Mouse (Mus musculus) B cell, adult 2 months (primary cell): ENCODE measurements around the gene Kazn.
A peak's percentile ranks its signal among the peaks of the same experiment; 100 is the strongest.

Experiments
- DNase-seq, 2 experiments: peaks; one replicate each; pipeline ENCODE4 v3.0.0; 2022

The Kazn gene

DNA sequence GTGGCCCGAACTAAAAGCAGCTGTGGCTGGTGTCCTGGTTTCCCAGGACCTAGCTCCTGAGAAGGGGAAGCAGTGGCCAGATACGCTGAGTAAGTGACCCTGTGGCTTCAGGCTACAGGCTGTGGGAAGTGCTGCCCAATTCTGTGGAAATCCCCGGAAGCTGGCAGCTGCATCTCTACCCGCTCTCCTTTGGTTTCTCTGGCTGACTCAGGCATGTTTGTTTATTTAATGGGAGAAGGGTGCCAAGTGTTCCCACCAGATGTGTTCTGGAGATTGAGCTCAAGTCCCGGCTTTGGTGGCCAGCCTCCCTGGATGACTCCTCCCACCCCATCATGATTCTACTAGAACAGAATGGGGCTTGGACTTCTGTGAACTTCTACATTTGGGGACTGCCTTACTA lies 141.3 kb downstream of the Kazn start:
- no peak for DNase-seq

DNA sequence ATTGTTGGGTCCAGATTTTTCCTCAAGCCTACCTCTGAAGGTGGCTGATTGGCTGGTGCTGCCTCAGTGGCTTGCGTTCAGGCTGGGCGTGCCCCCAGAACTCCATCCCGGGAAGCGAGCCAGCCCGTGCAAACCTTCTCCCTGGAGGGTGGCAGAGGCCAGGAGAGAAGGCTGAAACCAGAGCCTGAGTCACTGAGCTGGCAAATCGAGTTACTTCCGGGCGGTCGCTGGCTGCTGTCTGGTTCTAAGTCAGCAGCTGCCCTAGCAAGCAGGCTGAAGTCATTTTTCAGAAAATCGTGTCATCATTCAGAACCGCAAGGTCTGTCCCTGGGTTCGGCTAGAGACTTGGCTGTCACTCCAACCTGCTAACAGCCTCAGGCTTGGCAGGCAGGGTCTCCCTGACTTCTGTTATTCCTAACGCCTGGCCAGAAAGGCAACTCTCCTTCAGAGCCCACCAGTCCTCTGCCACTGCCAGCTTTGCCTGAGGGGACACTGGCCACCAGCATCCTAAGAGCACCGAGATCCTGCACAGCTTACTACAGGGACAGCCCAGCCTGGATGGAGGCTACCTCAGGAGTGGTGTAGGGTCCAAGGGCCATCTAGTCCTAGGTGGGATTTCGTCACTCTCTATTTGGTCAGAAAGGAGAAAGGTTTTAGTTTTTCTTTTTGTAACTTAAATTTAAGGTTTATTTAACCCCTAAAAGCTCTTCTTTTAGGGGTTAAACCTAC lies 143.5 kb downstream of the Kazn start:
- DNase-seq: no peak

DNA sequence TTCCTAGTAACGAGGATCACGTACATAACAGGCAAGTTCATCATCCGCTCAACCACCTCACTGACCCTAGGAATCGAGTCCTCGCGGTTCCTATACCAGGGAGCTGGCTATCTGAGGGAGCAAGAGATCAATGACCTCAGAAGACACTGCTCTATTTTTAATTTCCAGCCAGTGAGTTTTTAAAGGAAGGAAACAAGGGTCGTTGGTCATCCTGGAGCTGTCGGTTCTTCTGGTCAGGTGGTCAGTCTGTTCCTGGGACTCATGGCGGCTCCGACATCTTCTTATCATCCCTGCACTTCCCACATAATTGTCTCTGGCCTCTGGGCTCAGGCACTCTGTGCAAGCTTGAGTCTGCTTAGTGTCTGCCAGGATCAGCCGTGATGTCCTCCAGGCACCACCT lies 144.8 kb downstream of the Kazn start:
- DNase-seq: no peak

DNA sequence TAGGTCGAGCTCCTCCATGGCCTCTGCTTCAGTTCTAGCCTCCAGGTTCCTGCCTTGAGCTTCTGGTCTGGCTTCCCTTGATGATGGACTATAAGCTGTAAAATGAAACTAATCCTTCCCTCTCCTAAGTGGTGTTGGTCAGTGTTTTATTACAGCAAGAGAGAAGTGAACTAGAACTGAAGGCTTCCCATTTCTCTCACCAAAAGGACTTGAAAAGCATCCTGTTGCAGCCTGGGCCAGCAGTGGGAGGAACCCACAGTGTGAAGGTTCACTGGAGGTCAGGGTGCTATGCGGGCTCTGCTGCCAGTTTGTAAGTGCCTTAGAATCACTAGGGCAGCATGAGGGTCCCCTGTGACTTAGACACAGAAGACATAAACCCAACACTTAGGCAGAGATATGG lies 148.1 kb downstream of the Kazn start:
- DNase-seq: no peak

DNA sequence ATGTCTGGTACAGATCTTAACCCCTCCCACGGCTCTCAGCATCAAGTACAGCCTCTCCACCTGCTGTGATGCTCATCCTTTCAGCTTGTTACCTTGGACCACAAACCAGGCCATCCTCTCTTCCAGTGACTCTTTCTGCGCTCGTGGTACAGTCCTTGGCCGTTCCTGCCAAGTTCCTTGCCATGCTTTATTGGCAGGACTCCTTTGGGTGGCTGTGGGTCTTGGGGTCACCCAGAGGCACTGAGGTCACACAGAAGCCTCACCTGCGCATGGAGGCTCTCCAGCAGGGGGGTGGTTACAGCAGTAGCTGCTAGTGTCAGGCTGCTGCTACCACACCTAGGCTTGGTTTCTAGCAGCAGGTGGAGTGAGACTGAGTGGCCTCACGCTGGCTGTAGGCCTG lies 149.2 kb downstream of the Kazn start:
- no peak for DNase-seq

DNA sequence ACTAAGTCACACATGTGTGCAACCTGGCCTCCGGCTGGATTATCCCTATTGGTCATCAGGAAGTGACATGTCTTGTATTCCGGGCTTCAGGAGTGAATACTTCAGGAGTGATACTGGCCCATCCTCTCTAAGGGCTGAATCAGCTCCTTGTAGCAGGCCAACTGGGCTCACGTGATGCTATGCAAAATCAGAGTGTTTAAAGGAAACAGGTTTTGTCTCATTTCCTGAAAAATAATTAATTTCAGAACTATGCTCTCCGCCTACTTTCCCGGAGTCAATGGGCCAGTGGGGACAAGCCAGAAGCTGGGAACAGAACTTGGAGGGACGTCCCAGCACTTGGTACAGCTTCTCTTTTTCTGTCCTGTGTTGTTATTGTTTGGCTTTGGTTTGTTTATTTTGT lies 150.4 kb downstream of the Kazn start:
- DNase-seq: no peak

DNA sequence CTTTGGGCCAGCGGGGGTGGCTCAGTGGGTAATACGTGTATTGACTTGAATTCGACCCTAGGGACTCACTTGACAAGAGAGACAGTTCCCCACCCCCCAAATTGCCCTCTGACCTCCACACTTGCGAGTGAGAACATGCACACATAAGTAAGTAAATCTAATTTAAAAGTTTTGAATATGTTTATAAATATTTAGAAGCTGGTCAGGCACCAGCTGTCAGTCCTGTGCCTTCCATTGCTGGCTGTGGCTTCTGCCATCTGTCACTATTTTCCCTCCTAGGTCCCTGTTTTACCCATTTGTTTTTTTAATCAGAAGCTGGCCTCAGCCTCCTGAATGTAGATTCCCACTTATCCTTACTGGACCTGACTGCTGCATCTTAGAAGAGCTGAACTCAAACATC lies 150.8 kb downstream of the Kazn start:
- DNase-seq: no peak

DNA sequence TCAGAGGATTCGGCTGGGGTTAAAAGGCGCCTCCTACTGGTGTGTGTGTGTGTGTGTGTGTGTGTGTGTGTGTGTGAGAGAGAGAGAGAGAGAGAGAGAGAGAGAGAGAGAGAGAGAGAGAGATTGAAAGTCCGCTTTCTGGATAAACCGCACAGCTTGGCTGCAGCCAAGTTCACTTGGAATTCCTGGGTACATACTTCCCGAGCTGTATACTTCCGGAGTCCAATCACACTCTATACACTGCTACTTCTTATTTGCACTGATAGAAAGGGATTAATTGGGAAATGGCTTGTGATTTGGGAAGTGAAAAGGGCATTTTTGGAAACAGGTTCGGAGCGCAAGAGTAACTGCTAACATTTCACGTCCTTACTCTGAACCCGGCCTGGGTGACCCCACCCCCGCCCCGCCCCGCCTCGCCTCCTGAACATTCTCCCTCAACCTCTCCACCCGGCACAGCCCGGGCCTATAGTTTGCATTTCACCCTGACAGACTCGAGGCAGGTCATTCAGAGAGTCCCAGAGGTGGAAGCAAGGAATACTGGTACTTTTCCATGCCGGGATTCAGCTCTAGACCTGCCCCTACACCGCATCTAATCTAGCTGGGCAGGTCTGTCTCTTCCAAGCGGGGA lies 154.2 kb downstream of the Kazn start:
- no peak for DNase-seq

DNA sequence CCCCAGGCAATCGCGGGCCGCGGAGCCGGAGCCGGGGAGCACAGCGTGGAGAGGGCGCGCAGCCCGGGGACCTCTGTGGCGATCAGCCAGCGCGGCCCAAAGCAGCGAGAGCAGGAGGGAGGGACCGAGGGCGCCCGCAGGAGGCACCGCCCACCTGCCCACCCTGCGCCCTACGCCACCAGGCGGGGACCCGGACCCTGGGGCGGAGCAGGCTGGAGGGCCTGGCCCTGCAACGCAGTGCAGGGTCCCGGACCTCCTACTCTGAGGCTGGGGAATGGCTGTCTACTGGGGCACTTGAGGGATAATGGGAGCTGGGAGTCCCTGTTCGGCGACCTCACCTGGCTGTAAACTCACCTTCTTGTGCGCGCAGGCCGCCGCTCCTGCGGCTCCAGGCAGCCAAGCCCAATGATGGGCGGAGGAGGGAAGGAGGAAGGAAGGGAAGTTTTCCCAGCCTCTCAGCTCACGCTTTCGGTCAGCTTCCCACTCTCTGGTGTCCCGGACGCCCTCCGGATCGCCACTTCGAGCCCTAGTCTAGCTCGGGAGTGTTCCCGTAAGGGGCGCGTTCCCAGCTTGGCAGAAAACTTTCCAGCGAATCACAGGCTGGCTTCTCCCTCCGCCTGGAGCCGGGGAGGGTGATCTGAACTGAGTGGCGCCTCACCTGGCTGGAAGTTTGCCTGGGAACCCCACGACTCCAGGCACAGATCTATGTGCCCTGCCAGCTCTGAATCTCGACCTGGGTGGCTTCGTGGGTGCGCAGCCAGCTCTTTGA lies 154.9 kb downstream of the Kazn start, which contains the start of gene Tmem51:
Tmem51 (minus strand) TSS at position 174 of the 769 bp plus-strand sequence.
- peak in 1 of 2 experiments; percentile 7 for DNase-seq

DNA sequence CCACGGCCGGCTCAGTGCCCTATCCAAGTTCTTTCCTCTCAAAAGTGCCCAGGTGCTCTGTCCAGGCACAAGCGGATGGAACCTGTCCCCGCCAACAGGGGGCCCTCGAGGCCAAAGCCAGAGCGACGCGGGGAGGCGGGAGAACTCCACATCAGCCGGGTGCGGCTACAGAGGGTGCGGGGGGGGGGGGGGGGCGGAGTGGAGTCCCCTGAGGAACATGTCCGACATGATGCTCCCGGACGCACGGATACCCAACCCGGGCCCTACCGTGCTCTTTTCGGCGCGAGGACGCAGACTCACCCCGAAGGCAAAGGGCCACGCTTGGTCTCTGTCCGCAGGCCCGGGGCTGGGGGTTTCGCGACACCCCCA lies 155.5 kb downstream of the Kazn start:
- peak; percentile 41 to 52 for DNase-seq

DNA sequence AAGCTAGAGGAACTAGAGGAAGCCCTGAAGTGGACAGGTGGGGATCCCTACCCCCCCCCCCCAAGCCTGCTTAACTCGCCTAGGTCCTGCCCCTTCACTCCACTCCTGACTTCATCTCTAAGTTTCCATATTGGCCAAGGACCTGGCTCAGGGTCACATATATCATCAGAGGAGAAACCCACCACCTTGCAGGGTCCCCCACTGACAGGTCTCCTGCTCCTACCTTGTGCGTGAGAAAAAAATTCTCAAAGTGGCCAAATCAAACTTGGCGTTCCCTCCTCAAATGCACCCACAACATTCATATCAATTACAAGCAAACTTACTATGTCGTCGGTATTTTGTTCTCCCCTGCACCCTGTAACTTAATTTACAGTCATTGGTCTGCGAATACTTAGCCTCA lies 156.0 kb downstream of the Kazn start:
- no peak for DNase-seq

DNA sequence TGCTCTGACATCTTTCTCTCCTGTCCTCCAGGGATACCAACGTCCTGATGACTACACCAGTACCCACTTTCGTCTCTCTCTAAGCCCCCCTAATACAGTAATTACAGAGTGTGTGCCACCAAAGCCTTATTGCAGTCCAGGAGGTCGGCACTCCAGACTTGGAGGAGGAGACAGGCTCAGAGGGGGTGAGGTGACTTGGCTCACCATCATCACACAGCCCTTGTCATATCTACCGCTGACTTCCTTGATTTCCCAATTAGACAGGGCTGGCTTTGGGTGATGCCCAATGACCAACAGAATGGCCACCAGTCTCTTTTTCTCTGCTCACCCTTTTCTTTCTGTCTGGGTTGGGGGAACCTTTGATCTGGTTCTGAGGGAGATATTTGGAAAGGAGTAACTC lies 156.5 kb downstream of the Kazn start:
- no peak for DNase-seq

DNA sequence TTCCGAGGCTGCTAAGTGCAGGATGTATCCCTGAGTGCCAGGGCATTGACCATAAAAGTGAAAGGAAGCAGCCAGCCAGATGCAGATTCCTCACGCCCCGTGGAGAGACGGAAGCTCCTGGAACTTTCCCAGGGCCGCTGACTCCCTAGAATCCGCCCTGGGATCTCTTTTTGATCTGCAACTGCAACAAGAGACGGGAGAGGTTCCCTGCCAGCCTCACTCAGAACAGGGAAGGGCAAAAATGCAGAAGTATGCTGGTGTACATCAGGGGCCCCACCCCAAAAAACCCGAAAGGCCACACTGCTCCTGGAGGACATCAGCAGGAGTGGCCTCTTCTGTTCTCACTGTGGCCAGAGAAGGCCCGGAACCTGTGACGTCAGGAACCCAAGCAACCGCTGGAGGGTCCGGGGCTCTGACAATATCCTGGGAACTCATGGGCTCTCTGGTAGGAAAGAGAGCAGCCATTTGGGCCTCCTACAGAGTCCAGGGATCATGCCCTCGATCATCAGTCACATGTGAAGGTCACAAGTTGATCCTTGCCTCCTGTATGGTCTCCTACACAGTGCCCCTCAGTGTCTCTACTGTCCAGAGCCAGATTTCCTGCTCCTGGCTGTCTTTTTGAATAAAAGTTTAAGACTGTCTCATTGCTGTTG lies 157.4 kb downstream of the Kazn start:
- no peak for DNase-seq

DNA sequence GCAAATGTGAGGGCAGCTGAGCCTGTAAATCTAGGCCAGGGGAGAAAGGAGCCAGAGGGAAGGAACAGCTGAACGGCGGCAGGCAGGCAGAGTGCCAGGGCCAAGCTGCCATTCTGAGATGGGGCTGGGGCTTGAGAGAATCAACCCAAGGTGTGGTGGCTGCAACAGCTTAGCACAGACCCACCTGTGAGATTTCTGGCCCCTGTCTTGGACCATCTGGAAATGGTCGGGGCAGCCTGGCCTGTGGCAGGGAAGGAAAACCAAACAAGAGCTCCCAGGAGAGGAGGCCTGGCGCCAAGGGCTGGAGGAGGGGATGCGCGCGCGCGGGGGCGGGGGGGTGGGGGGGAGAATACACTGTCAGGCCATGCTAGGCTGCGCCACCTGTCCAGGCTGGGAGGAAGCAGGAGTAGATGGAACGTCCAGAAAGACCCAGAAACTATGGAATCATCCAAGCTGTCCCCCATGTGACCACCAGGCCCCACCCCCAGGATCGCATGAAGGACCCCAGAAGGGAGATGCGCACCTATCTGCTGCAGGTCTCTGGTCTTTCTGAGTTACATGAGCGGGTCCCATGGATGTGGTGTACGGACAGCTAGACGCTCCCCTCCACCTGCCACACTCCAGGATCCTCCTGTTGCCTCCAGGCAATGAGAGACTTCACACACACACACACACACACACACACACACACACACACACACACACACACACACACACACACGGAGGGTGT lies 158.1 kb downstream of the Kazn start:
- no peak for DNase-seq

DNA sequence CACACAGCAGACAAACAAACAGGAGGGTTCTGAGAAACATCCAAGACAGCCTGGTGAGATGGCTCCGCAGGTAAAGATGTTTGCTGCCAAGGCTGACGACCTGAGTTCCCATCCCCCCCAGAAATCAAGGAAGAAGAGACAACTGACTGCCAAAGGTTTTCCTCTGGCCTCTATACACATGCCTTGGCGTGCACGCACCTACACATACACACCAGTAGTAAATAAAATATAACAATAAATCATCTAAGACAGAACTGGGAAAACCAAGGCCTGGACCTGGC lies 158.8 kb downstream of the Kazn start:
- no peak for DNase-seq

DNA sequence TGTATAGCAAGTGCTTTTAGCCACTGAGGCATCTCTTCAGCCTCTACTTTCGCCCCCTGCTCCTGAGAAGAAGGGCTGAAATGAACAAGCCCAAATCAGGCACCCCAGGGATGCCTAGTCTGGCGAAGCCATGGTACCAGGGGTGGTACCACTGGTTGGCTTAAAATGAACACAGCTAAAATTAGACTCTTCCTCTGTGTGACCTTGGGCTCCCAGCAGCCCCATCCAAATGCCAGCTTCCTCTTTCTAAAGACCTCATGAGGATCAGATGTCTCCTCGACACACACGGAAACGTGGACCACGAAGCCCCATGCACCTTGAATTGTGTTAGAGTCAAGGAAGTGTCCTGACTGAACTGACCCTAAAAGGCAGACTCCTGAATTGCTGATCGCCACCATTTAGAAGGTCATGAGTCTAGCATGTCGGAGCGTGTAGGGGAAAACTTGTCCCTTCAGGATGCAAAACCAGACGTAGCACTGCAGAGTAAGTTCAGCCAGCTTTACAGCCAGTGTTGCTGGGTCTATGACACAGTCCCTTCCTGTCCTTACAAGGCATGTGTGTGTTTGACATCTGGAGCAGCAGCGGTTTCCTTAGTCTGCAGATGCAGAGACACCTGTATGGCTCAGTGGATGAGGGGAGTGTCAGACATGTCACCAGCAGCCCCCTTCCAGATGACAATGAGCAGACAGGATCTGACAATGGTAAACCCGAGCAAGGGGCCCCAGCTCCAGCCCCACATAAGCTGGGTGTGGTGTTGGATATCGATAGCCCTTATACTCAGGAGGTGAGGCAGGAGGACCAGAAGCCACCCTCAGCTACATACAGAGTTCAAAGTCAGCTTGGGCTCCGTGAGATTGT lies 159.3 kb downstream of the Kazn start:
- peak; percentile 13 to 24 for DNase-seq

DNA sequence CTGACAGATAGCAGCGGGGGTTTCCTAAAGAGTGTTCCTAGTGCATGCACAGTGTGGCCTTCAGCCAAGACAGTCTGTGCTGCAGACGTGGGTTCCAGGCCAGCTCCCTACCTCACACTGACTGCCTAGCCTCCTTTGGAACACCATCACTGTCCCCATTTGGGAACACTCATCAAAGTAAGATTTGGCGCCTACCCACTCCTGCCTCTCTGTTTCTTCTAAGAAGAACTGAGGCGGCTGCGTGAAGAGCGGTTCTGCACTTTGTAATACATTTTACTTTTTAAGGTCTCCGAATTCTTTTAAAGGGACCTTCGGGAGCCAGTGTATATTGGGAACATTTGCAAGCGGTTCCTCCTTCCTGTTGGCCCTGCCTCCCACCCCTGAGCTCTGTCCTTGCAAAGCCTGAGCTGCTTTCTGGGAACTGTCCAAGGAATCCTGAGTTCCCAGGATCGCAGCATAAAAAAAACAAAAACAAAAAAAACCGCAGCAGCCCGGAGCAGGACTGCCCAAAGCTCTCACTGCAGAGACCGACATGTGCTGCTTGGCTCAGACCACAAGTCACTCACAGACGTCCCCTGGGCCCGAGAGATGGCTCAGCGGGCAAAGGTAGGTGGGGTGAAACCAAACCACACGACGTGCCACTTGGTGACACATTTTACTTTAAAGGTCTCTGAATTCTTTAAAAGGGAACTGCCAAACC lies 161.5 kb downstream of the Kazn start:
- DNase-seq: peak; percentile 62 to 70

DNA sequence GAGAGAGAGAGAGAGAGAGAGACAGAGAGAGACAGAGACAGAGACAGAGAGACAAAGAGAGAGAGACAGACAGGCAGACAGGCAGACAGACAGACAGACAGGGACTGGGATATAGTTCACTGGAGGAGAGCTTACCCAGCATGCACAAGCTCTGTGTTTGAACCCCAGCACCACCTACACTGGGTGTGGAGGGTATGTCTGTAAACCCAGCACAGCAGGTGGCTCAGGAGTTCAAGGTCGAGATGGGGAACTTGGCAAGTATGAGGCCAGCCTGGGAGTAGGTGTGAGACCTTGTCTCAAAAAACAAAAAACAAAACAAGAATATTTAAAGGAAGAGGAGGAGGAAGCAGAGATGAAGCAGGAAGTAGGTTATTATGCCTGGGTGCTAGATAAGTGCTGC lies 162.3 kb downstream of the Kazn start:
- DNase-seq: no peak

DNA sequence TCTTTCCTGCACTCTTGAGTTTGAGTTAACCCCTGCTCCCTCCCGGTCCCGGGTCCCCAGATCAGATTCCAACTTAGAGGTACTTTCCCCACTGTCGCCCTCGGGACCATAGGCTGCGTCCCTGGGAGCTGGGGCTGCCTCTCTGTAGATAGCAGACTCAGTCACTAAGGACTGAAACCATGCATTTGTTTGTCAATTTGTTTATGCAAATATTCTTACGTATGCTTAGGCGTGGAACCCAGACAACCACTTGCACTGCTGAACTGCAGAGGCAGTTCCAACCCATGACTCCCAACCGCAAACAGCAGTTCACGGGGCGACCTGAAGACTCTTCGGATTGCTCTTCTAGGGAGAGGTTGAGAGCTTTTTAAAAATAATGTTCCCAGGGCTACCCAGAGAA lies 163.3 kb downstream of the Kazn start:
- DNase-seq: no peak

DNA sequence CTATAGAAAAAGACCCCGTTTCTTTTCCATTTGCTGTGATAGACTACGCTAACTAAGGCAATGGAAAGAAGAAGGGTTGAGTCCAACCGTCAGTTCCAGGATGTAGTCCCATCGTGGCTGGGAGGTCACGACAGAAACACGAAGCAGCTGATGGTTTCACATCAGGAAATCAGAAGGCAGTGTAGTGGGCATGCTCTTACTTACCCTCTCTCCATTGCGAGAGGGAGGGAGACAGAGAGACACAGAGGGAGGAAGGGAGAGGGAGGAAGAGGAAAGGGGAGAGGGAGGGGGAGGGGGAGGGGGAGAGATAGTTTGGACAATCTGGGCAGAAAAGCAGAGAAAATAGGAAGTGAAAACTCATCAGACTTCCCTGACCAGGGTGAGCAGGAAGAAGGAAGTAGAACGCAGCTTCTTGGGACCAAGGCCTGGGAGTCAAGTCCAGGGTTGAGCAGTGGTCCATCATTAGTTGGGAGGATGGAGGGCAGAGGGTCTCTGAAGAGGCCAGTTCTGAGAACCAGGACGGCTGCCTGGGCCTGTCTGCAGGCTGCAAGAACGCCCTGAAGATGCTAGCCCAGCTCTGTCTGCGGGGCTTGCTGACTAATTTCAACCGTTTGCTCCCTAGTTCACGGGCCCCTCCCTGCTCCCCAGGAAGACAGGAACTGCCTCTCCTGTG lies 165.0 kb downstream of the Kazn start:
- DNase-seq: peak in 1 of 2 experiments; percentile 7
